Mouse (Mus musculus) cortical plate, adult 2 months (tissue): ENCODE measurements around the gene Socs3.

Source experiments
- CTCF ChIP-seq: fragments of 200-500 bp; IDR thresholded peaks from 2 replicates; pipeline ENCODE4 v1.5.1; 2011; ENCODE audit warnings: mild to moderate bottlenecking, control low read depth, low read length; ENCODE audit not compliant: insufficient read depth; ENCODE audit errors: extremely low read depth
- POLR2A ChIP-seq: fragments of 200-500 bp; IDR thresholded peaks from 2 replicates; pipeline ENCODE4 v1.6.1; 2011; ENCODE audit warnings: mild to moderate bottlenecking, low read length, control low read depth; ENCODE audit not compliant: insufficient read depth; ENCODE audit errors: extremely low read depth

- no peak for TF ChIP-seq CTCF
- no peak for TF ChIP-seq POLR2A
Observed at GRCm38 (mm10) chr11:118004217-118004616, 34.4 kb upstream of the Socs3 start.
